Mouse (Mus musculus) Muller cell, postnatal 12 days (primary cell): Measurements from ENCODE around the gene Adgrl2.

Experiments used
- DNase-seq: peaks from one replicate; pipeline ENCODE4 v3.0.0-alpha.2; 2015; ENCODE audit errors: inconsistent ontology term

The Adgrl2 gene

GRCm38 (mm10) chr3:148977124-148977529 is 13.2 kb downstream of the Adgrl2 start:
- peak; percentile 58 for DNase-seq

DNA sequence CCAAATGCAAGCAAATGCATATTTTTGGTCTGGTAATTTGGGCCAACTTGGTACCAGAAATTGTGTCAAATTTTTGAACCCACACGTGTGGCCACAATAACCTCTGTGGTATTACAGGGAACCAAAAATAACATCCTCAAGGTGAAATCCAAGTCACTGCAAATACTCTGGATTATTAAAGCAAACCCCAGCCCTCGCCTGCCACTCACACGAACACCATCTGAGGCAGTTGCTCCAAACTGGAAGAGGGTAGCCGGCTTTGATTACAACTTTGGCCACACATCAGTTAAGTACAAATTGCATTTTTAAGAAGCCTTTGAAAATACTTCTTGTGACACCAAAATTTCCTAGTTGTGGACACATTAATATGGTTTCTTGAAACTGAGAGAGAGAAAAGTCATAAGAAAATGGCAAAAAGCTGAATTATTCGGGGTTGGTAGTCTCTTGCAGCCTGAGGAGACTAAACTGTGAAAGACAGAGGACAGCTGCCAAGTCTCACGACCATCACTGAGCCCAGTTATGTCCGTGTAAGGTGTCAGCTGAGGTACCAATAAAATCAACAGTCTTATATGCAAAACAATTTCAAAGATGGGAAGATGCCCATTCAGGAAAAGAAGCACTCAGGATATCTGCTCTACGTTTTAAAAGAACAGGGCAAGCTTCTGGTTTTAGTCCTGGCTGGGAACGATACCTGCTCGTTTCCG is 18.3 kb downstream of the Adgrl2 start:
- DNase-seq = no peak

DNA sequence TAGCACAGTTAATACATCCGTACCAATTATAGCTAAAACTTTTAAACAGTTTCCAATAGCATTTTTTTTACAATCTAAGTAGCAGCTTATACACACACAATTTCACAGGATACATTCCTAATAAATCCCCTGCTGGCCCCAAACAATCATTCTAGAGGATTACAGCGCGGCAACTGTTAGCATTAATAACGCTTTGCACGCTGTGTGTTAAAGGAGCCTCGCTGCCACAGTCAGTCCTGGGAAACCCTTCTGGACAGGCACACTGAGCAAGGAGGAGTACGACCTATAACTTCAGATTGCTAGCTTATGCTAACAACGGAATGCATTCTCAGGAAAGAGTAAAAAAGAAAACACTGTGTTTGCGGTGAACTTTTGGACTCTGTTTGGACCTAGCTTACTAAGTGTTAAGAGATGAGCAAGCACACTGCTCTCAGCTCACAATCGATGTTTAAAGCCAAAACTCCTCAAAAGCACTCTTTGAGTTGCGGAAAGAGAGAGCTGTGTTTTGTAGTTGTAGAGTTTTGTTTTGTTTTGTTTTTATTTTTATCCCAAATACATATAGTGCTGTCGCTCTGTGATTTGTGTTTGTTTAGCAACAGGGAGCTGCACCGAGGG is 25.3 kb downstream of the Adgrl2 start:
- DNase-seq = peak; percentile 37

DNA sequence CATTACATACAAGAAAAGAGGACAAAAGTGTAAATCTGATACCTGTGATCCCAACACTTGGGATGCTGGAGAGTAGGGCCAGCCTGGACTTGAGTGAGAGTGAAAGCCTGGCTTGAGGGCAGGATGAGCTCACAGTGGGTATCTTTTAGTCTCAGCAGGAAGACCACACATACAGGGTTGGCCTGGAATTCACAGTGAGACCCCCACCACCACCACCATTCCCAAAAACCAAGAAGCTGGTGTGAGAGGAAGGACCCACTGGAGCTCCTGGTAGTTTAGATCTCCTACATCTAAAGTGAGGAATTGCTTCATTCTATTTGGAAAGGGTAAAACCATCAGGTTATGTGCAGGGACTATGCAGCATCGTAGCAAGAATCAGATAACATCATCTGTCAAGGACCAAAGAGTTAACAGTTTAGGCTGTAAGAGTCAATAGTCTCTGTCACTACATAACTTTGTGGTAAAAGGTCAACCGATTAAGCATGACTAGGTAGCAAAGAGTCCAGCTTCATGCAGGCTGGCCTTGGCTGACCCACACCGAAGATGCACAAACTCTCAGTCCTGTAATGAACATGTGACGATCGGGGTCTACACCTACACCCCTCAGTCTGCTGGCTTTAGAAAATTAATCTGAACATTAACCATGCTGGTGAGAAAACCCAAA is 26.8 kb downstream of the Adgrl2 start:
- no peak for DNase-seq

- no peak for DNase-seq
These were observed 28.7 kb downstream of the Adgrl2 start for GRCm38 (mm10) chr3:148961611-148962010.

- no peak for DNase-seq
These were observed 29.5 kb downstream of the Adgrl2 start for GRCm38 (mm10) chr3:148960751-148961289.

DNA sequence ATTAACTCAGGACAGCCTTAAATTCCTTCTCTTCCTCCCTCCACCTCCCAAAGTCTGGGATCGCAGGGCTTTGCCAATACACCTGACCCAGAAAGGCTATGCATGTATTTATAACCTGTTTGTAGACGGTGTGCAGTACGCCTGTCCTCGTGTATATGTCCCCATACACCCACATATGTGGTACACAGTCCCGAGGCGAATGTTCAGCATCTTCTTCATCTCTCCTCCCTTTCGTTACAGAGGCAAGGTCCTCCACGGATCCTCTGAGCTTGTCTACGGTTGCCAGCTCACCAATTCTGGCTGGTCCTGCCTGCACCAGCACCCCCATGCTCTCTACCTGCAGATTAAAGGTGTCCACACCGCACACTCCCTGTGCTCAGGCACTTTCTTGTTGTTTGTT is 30.1 kb downstream of the Adgrl2 start:
- DNase-seq = no peak

DNA sequence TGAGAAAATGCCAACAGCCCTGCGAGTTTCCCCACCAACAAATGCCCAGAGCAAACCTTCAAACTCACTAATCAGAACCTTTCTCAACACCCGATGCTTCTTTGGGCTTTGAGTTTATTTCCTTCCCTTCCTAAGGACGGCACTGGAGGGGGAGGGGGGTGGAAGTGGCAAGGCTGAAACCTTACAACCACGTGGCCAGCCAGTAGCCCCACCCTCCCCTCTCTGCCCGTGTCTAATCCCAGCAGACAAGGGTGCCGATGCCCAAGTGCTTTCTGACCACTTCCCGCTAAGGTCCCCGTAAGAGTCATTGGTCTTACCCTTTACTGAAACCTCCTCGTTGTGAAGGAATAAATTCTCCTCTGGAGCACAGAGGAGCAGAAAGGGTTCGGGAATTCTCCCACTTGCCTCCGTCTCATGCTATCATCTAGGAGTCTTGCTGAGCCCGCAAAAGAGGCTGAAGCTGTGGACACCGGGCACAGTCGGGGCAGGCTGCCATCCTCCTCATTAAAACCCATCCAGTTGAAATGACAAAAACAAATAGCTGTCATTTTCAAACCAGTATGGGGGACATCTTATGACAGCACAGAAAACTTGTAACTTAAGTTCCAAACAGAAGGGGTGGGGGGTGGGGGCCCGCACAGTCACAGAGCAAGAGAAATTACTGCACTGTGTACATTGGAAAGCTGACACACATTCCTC is 30.9 kb downstream of the Adgrl2 start:
- peak; percentile 86 for DNase-seq

GRCm38 (mm10) chr3:148958714-148959113 is 31.6 kb downstream of the Adgrl2 start:
- no peak for DNase-seq

- DNase-seq = peak; percentile 45
These were observed 32.2 kb downstream of the Adgrl2 start for GRCm38 (mm10) chr3:148958185-148958584.

DNA sequence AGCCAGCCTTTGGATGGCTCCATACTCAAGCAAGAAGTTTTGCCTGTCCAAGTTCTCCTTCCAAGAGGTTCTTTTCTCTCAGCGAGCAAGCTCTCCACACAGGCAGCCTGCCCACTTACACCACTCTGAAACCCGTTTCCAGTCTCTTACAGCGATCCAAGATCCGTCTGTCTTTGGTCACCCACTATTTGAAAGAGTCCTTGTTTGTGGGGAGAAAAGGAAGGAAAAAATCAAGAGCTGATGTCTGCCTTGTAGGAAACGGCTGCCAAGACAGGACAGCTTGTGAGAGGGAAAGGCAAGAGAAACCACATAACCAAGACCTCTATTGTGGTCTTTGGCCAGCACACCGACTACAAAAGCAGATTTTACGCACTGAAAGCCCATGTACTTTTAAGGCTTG is 33.5 kb downstream of the Adgrl2 start:
- peak; percentile 65 for DNase-seq

DNA sequence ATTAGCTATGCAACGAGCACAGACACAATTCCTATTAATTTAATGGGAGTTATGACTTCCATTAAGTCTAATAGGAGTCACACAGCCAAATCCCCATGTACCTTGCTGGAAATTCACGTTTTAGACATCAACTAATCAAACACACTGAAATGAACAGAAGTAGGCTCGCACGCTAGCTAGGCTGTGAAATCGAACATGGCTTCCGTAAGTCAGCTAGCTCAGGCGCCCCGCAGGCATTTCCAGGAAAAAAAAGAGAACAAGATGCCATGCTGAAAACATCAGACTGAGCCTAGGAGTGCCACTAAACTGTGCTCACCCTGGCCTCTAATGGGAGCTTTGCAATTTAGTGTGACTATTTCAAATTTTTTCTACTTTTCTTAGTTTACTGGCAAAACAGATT is 40.6 kb downstream of the Adgrl2 start:
- no peak for DNase-seq

GRCm38 (mm10) chr3:148947805-148948405 is 42.5 kb downstream of the Adgrl2 start:
- no peak for DNase-seq

GRCm38 (mm10) chr3:148947266-148947665 is 43.1 kb downstream of the Adgrl2 start:
- no peak for DNase-seq

GRCm38 (mm10) chr3:148945534-148945933 is 44.8 kb downstream of the Adgrl2 start:
- DNase-seq = no peak

GRCm38 (mm10) chr3:148939457-148939856 is 50.9 kb downstream of the Adgrl2 start:
- peak; percentile 50 for DNase-seq

DNA sequence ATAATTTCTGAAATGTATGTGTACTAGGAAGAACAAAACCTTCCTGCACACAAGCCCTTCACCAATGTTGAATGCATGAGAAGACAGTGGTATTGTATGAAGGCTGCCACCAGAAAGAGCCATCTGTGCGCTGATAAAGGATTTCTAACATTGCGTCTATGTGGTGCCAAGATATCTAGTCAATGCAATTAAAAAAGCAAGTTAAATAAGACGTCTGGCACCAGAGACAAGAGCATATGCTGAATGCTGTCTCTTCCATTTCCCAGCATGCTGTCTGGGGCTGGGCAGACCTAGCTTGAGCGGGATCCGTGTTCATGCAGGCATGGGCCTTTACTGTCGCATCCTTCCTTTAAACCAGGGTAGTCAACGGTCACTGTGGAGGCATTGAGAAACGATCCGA is 55.3 kb downstream of the Adgrl2 start:
- DNase-seq = no peak

- DNase-seq = no peak
These were observed 56.1 kb downstream of the Adgrl2 start for GRCm38 (mm10) chr3:148934279-148934678.

DNA sequence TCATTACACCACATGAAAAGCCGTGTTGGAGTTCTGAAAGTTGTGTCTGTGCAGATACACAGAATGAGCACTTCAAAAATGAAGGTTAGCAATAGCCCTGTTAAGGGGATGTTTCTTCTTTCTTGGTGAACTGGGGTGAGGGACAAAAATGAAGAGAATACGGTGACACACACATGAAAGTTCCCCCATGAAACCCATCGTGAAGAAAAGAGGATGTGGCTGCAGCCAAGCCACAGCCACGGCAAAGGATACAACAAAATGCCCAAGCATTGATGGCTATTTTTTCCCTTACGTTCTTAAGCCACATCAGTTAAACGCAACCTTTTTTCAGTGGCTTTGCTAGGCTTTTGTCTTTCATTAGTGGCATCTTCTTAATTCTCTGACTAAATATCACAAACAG is 57.2 kb downstream of the Adgrl2 start:
- no peak for DNase-seq

DNA sequence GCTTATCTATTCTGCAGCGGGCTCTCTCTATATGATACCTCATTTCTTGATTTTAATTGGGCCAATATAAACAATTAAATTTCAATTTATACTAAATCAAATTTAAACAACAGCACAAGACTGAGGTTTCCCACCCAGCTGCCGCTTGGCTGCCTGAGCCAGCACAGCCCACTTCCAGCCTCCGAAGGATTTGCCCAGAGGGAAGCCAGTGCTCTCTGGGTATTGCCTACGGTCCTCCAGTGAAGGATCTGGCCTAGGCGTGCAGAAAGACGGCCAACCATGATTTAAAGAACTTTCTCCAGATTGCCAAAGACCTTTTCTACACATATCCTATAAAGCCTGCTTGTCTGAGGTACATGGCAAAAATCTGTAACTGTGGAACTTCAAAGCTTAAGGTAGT is 59.4 kb downstream of the Adgrl2 start:
- no peak for DNase-seq

GRCm38 (mm10) chr3:148926330-148926729 is 64.0 kb downstream of the Adgrl2 start:
- DNase-seq = peak; percentile 62

GRCm38 (mm10) chr3:148922618-148923095 is 67.7 kb downstream of the Adgrl2 start:
- DNase-seq = no peak
